Mouse (Mus musculus) limb, embryonic 13.5 days (tissue): Measurements from ENCODE around the gene Rabl3. TPM values are rescaled to one million over a fixed set of nuclear protein-coding genes. Genes with fewer than 3 reads are reported as not detected.
A peak's percentile ranks its signal among the peaks of the same experiment; 100 is the strongest.

Experiments
- ATAC-seq: fragments of 200-750 bp; cut with Nextera tagmentation; 2 replicates; pipeline ENCODE4 v1.8.0; 2017; ENCODE audit warnings: low read depth, moderate number of reproducible peaks, moderate TSS enrichment; ENCODE audit not compliant: low FRiP score
- H3K27ac ChIP-seq: fragments of 300-500 bp; sonication (generic); 2 replicates; pipeline ENCODE4 v1.5.1; 2015; ENCODE audit warnings: inconsistent platforms, mild to moderate bottlenecking, moderate library complexity
- H3K27me3 ChIP-seq: fragments of 300-500 bp; sonication (generic); 2 replicates; pipeline ENCODE4 v1.6.1; 2015; ENCODE audit warnings: mild to moderate bottlenecking, inconsistent platforms
- H3K36me3 ChIP-seq: fragments of 300-500 bp; sonication (generic); 2 replicates; pipeline ENCODE4 v1.6.1; 2015; ENCODE audit warnings: inconsistent platforms, mild to moderate bottlenecking, moderate library complexity
- H3K4me1 ChIP-seq: fragments of 300-500 bp; sonication (generic); 2 replicates; pipeline ENCODE4 v1.6.1; 2015; ENCODE audit warnings: inconsistent platforms
- H3K4me2 ChIP-seq: fragments of 300-500 bp; sonication (generic); replicated peaks from 2 replicates; pipeline ENCODE4 v1.6.1; 2015; ENCODE audit warnings: inconsistent platforms, mild to moderate bottlenecking, moderate library complexity
- H3K4me3 ChIP-seq: fragments of 300-500 bp; sonication (generic); 2 replicates; pipeline ENCODE4 v1.5.1; 2015; ENCODE audit warnings: moderate library complexity, mild to moderate bottlenecking, inconsistent platforms
- H3K9ac ChIP-seq: fragments of 300-500 bp; sonication (generic); 2 replicates; pipeline ENCODE4 v1.6.1; 2015; ENCODE audit warnings: mild to moderate bottlenecking, inconsistent platforms
- H3K9me3 ChIP-seq: fragments of 300-500 bp; sonication (generic); 2 replicates; pipeline ENCODE4 v1.6.1; 2016; ENCODE audit warnings: inconsistent platforms
- WGBS: fragments of 180-500 bp; shearing (Covaris S2); methylation state at CpG from one replicate; pipeline ENCODE4 v1.1.7; 2015; 5-methylcytosine and 5-hydroxymethylcytosine counted together
- polyA plus RNA-seq: library from polyadenylated mRNA; unstranded; fragments of >200 nt; fragmentation: Nextera tagmentation; extraction: Ambion mirVana; gene quantifications from 2 replicates; pipeline ENCODE4 v1.2.1, GENCODE M21; 2015

Rabl3 gene
- 31.8 and 33.0 TPM in 2 replicates for polyA plus RNA-seq

DNA sequence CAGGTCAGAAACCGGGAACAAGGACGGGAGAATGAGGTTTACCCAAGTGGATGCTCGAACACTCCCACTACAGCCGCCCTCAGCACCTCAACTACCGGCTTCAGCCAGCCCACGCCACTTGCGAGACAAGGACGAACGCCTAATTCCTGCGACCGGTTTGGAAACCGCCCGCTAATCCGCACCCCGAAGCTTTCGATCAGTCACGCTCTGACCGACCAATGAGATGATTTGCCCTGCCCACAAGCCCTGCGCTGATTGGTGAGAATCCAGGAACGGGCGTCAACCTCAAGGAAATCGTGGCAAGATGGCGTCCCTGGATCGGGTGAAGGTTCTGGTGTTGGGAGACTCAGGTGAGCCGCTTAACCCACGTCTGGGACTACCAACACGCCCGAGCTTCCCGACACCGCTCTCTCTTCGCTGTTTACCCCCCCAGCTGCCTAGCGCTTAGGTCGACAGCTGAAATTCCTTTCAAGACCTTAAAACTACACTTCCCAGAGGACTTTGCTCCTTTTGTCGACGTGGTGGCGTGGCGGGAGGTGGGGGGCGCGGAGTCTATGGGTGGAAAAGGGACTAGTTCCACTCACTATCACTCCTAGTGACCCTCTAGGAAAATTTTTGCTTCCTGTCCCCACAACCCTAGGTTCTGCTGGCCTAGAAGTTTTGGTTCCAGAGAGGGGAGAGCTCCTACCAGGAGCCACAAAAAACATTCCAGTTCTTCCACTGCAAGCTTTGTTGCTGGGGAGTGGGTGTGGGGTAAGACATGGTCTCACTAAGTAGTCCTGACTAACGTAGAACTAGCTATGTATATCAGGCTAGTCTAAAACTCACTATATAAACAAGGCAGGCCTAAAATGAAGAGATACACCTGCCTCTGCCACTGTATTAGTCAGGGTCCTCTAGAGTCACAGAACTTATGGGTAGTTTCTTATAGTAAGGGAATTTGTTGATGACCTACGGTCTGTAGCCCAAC, at the start of gene Rabl3, which contains the start of gene Gtf2e1:
Gene Rabl3 (plus strand): TSS at position 275 of the 970 bp plus-strand sequence.
Gene Gtf2e1 (minus strand): TSS at position 179 of the 970 bp plus-strand sequence.
- peak within 1 kb of the TSS; percentile 89 for H3K9ac ChIP-seq
- no peaks in the 10 kb centered on the region for H3K9me3 ChIP-seq
- peaks cover 24% of the 10 kb centered on the region for H3K36me3 ChIP-seq
- peak; percentile 99 for ATAC-seq
- H3K27me3 ChIP-seq = no peaks in the 10 kb centered on the region
- peak within 1 kb of the TSS; percentile 73 for H3K4me2 ChIP-seq
- H3K27ac ChIP-seq = peak within 1 kb of the TSS; percentile 89
- peaks cover 18% of the 10 kb centered on the region for H3K4me1 ChIP-seq
- H3K4me3 ChIP-seq = peak within 1 kb of the TSS; percentile 87
- WGBS = 2% methylated on average over 41 of the region's 41 CpGs

DNA sequence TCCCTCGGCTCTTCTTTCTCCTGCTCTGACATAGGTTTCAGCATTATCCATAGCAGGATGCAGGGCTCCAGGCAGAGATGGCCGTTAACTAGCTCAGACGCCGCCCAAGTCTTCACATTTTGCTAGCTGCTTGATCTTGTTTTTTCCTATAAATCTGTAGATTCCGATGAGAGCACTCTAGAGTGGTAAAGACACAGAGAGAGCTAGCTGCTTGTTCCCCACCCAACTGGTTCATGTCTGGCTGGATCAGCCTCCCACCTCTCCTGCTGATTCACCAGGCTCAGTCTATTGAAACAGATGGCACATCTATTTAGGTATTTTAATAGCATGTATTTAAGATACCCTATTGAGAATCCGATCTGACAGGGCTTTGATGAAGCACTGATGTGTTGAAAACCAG, 44.7 kb upstream of the Rabl3 start:
- Histone ChIP-seq H3K4me3 (no peak overlapping the region), H3K36me3 (no peaks in the 10 kb centered on the region), H3K4me2 (no peak overlapping the region), H3K9ac (no peak overlapping the region), H3K27me3 (no peaks in the 10 kb centered on the region), H3K4me1 (no peaks in the 10 kb centered on the region), H3K9me3 (no peaks in the 10 kb centered on the region), H3K27ac (no peak overlapping the region)
- ATAC-seq = no peak
- 78% methylated on average over 6 of the region's 6 CpGs for WGBS

DNA sequence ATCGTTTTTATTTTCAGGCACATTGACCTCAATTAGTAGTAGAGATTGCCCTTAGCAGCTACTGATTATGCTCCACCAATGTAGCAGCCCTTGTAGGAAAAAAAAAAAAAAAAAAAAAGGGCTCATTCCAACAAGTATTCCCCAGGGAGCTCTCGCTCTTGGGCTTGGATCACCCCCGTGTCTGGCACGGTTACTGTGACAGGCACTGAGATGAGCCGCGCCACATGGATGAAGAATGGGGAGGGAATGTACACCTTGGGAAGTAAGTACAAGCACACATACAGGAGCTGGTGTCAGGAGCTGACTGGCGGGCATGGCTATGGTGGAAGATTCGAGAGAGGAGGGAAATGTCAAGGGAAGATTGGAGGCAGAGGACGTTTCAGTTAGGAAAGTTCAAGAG, 41.1 kb upstream of the Rabl3 start:
- Histone ChIP-seq H3K4me1 (no peaks in the 10 kb centered on the region), H3K27ac (no peak overlapping the region), H3K9ac (no peak overlapping the region), H3K36me3 (no peaks in the 10 kb centered on the region), H3K4me2 (no peak overlapping the region), H3K9me3 (no peaks in the 10 kb centered on the region), H3K4me3 (no peak overlapping the region), H3K27me3 (no peaks in the 10 kb centered on the region)
- WGBS = 76% methylated on average over 9 of the region's 9 CpGs
- no peak for ATAC-seq

DNA sequence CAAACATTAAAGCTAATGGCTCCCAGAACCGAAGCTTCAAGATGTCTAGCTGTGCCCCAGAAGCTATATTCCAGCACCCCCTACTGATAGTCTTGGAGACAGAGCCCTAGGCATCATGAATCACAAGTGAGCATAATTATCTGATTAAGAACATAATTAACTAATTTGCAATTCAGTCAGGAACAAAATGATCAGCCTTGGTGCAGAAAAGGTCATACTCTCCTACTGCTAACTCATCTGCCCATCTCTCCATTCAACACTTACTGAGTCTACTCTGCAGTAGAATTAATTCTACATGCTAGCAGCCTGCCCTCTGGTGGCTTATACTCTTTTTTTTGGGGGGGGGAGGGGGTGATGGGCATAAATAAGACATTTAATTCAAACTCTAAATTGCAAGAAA, 35.2 kb upstream of the Rabl3 start:
- Histone ChIP-seq H3K36me3 (no peaks in the 10 kb centered on the region), H3K9me3 (no peaks in the 10 kb centered on the region), H3K4me3 (no peak overlapping the region), H3K4me2 (no peak overlapping the region), H3K4me1 (no peaks in the 10 kb centered on the region), H3K27me3 (no peaks in the 10 kb centered on the region), H3K27ac (no peak overlapping the region), H3K9ac (no peak overlapping the region)
- WGBS = 35% methylated on average over 1 of the region's 1 CpGs
- ATAC-seq = no peak

DNA sequence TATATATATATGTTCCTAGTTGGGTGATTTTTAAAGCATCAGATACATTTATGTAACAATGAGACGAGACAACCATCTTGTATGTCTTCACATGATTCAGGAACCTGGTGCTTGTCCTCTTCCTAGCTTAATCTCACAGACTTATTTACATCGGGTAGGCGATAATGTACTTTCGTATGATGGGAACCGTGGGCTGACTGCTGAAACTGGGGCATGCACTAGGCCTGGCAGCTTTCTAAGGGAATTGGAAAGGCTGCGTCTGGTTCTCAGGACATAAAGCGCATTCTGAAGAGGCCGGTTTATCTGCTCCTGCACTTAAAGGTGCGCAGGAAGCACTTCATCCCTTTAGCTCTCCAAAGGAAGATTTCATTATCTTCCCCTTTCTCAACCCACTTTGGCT, 32.9 kb upstream of the Rabl3 start:
- no peaks in the 10 kb centered on the region for H3K27me3 ChIP-seq
- H3K9ac ChIP-seq = no peak overlapping the region
- H3K27ac ChIP-seq = no peak overlapping the region
- no peaks in the 10 kb centered on the region for H3K4me1 ChIP-seq
- peaks cover 16% of the 10 kb centered on the region for H3K36me3 ChIP-seq
- no peak overlapping the region for H3K4me2 ChIP-seq
- 92% methylated on average over 9 of the region's 9 CpGs for WGBS
- H3K4me3 ChIP-seq = no peak overlapping the region
- ATAC-seq = no peak
- H3K9me3 ChIP-seq = no peaks in the 10 kb centered on the region

DNA sequence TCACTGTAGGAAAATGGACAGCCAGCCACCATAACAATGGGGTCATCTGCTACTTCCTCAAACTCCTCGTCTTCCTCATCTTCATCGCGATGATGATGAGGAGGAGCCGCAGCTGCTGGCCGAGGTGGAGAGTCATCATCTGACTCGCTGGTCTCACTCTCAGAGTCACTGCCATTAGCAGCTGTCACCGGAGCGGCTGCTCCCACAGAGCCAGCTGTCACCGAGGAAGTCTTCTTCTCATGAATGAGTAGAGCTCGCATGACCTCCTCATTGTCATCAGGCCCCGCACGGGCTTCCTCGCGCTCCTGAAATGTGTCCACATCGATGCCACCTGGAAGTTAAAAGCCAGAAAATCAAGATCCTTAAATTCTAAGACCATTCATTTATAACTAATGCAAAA, 28.2 kb upstream of the Rabl3 start:
- Histone ChIP-seq H3K4me2 (no peak overlapping the region), H3K27ac (no peak overlapping the region), H3K9me3 (no peaks in the 10 kb centered on the region), H3K4me1 (no peaks in the 10 kb centered on the region), H3K9ac (no peak overlapping the region), H3K4me3 (no peak overlapping the region), H3K36me3 (peaks cover 38% of the 10 kb centered on the region), H3K27me3 (no peaks in the 10 kb centered on the region)
- WGBS = 95% methylated on average over 15 of the region's 15 CpGs
- ATAC-seq = no peak

DNA sequence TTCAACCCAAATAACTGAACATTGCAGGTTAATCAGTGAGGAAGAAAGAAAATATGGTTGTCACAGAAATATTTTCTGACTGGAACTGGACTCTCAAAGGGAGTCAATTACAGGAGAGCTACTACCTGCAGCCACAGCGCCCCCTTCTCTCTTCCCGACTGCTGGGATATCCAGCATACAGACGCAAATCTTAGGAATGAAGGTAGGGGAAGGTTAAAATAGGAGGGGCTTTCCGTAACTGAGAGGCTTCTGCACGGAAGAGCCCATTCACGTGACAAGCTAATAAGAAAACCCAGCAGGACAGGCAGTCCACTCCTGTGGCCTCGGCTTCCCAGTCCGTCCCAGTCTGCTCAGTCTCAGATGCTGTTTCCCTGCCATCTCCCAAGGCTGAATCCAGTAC, 25.0 kb upstream of the Rabl3 start:
- Histone ChIP-seq H3K4me3 (no peak overlapping the region), H3K27ac (no peak overlapping the region), H3K4me1 (no peaks in the 10 kb centered on the region), H3K9ac (no peak overlapping the region), H3K27me3 (no peaks in the 10 kb centered on the region), H3K4me2 (no peak overlapping the region), H3K9me3 (no peaks in the 10 kb centered on the region), H3K36me3 (peaks cover 47% of the 10 kb centered on the region)
- 83% methylated on average over 8 of the region's 8 CpGs for WGBS
- no peak for ATAC-seq

DNA sequence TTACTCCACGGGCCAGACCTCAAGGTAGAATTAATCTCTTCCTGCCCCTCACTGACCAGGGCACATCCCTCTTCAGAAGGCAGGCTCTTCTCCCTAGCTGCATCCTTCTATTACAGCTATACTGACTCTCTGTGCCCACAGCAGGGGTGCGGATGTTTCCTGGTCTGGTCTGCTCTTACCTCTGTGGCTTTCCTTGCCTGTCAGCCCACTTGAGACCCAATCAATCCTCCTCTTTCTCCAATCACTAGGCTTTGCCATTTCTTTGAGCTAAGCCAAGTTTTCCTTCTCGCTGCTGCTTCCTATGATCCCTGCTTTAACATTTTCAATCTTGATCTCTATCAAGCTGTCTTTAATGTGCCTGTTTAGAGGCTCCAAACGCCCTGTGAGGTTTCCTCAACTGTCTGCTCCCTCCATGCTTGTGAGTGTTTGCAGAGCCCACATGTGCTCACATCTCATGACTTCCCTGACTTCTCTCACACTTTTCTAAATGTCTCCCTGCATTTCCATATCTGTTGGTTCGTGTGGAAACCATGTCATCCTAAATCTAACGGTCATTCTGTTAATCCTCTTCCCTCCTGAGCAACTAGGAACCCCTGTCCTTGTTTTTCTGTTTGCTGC, 23.2 kb upstream of the Rabl3 start:
- H3K36me3 ChIP-seq = peaks cover 50% of the 10 kb centered on the region
- no peaks in the 10 kb centered on the region for H3K27me3 ChIP-seq
- no peaks in the 10 kb centered on the region for H3K9me3 ChIP-seq
- WGBS = 88% methylated on average over 6 of the region's 6 CpGs
- H3K27ac ChIP-seq = no peak overlapping the region
- no peaks in the 10 kb centered on the region for H3K4me1 ChIP-seq
- H3K4me3 ChIP-seq = no peak overlapping the region
- no peak overlapping the region for H3K4me2 ChIP-seq
- H3K9ac ChIP-seq = no peak overlapping the region
- ATAC-seq = no peak

DNA sequence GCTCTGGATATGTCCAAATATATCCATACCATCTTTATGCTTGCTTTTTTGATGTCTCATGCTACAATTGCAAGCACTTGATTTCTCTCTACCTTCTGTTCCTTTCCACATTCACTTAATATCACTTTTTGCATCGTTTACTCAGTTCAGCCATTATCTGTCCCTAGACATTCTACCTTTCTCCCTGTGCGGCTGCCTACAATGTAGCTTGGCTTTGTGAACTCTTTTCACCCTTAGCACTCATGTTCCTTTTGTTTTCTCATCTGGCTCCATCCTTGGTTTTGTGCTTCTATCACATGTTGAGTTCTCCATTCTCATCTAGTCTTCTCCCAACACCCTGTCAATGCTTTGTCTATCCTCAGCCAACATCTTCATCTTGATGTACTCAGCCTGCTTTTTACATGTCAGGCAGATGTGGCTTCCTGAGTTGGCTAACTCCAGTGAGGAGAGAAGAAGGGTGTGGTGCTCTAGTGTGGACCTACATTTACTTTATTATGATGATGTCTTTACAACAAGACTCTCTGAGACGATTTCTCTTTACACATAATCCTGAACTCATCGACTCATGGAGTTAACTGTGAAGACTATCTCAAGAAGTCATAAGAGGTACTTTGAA, 22.0 kb upstream of the Rabl3 start:
- ATAC-seq = no peak
- H3K4me2 ChIP-seq = no peak overlapping the region
- H3K36me3 ChIP-seq = peaks cover 59% of the 10 kb centered on the region
- WGBS = 97% methylated on average over 4 of the region's 4 CpGs
- no peaks in the 10 kb centered on the region for H3K9me3 ChIP-seq
- H3K4me3 ChIP-seq = no peak overlapping the region
- H3K4me1 ChIP-seq = no peaks in the 10 kb centered on the region
- H3K27me3 ChIP-seq = no peaks in the 10 kb centered on the region
- no peak overlapping the region for H3K9ac ChIP-seq
- H3K27ac ChIP-seq = no peak overlapping the region

DNA sequence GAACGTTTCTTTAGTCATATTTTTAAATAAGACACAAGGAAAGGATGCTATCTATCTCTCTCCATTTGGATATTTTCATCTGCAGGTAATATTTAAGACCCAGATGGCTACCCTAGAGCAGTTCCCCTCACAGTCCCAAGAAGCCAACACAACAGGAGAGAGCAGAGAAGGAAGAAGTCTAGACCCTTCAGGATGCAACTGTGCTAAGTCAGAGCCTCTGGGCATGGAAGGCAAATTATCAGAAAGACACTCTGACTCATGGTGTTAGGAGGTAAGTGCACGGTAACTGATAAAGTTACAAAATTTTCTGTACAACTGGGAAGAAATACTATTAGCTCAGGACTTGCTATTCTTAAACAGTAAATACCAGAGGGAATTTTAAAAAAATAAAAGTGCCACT, 21.0 kb upstream of the Rabl3 start:
- Histone ChIP-seq H3K9ac (no peak overlapping the region), H3K9me3 (peaks cover 4% of the 10 kb centered on the region; the same call in 1 of the 2 replicates), H3K4me3 (no peak overlapping the region), H3K27me3 (no peaks in the 10 kb centered on the region), H3K4me1 (no peaks in the 10 kb centered on the region), H3K27ac (no peak overlapping the region), H3K36me3 (peaks cover 65% of the 10 kb centered on the region), H3K4me2 (no peak overlapping the region)
- ATAC-seq = no peak
- 88% methylated on average over 2 of the region's 2 CpGs for whole genome bisulfite sequencing

DNA sequence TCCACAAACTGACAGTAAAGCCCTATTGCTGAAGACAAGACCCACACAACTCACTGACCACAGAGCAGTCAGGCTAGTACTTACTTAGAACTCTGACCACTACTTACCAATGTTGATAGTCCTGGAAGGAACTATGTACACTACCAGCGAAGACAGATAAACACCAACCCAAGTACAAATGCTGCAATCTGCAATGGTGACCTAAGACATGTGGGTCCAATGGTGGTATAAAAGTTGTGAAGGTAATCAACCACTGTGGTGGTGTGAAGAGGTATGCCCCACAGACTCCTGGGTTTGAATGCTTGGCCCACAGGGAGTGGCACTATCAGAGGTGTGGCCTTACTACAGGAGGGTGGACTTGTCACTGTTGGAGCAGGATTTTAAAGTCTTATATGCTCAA, 20.0 kb upstream of the Rabl3 start:
- Histone ChIP-seq H3K4me3 (no peak overlapping the region), H3K36me3 (peaks cover 69% of the 10 kb centered on the region), H3K27me3 (no peaks in the 10 kb centered on the region), H3K27ac (no peak overlapping the region), H3K4me2 (no peak overlapping the region), H3K9me3 (peaks cover 5% of the 10 kb centered on the region; the same call in 1 of the 2 replicates), H3K4me1 (no peaks in the 10 kb centered on the region), H3K9ac (no peak overlapping the region)
- no peak for ATAC-seq
- 98% methylated on average over 1 of the region's 1 CpGs for WGBS
